Mouse (Mus musculus) hindlimb bud, embryonic 11.5 days (tissue): ENCODE data around the gene Syngr4.

Experiments used
- DNase-seq: peaks from one replicate; pipeline ENCODE4 v3.0.0-alpha.2; 2012; ENCODE audit warnings: low read depth, low spot score; ENCODE audit errors: extremely low spot score

Syngr4 gene

DNA sequence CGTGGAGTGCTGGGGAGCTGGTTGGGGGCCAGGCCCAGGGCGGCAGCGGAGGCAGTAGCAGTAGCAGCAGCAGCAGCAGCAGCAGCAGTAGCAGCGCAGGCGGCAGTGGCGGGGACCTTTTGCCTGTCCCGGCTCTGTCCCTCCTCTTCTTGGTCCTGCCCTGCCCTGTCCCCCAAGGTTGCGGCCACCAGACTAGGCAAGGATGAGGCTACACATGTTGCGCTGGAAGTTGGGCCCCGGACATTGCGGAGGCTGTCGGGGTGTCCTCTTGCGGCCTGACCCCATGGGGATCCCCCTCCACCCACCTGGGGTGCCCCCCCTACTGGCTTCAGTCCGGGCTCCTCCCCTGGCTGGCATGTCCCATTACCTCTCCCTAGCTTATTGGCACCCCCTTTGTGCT, 26.7 kb downstream of the Syngr4 start:
- DNase-seq, result no peak

DNA sequence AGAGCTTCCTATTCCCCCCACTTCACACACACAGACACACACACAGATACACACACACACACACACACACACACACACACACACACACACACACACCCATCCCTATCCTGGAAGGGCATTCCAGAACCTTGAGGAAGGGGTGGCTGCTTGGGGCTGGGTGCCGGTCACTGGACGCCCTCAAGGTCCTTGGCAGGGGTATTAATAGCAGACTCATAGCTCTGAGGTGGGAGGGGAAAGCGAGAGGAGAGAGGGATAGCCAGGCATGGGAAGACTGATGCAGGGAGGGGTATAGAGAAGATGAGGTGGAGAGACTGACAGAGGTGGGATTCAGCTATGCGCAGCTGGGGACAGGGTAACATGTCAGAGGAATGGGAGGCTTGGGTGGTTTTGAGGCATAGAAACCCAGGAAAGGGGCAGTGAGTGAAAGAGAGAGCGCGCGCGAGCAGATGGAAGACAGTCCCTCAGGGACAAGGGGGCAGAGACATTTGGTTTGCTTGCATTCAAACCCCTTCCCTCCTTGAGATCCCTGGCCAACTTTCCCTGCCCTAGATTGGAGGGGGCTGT, 27.3 kb downstream of the Syngr4 start:
- DNase-seq, result no peak

- DNase-seq, result no peak
Observed at GRCm38 (mm10) chr7:45867871-45868270, 28.6 kb downstream of the Syngr4 start.

- peak; percentile 52 for DNase-seq
Observed at GRCm38 (mm10) chr7:45865925-45866910, 30.3 kb downstream of the Syngr4 start.

GRCm38 (mm10) chr7:45864435-45864834, 32.1 kb downstream of the Syngr4 start:
- no peak for DNase-seq

GRCm38 (mm10) chr7:45862804-45863203, 33.7 kb downstream of the Syngr4 start:
- no peak for DNase-seq

DNA sequence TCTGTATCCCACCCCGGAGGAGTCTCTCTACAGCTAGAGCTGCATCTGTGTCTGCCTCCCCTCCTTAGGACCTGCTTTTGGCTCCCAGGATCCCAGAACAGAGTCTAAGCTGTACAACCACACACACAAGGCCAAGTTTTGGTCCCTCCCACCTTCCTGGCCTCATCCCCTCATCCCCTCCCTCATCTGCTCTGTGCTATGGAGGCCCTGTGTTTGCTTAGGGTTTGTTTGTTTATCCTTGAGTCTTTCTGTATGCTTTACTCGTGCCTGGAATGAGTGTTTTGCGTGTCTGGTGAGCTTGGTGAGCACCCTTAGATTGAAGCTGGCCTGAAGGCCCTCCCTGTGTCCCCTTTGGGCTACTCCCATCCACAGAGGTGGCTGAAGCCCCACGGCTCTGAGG, 37.5 kb downstream of the Syngr4 start:
- no peak for DNase-seq

DNA sequence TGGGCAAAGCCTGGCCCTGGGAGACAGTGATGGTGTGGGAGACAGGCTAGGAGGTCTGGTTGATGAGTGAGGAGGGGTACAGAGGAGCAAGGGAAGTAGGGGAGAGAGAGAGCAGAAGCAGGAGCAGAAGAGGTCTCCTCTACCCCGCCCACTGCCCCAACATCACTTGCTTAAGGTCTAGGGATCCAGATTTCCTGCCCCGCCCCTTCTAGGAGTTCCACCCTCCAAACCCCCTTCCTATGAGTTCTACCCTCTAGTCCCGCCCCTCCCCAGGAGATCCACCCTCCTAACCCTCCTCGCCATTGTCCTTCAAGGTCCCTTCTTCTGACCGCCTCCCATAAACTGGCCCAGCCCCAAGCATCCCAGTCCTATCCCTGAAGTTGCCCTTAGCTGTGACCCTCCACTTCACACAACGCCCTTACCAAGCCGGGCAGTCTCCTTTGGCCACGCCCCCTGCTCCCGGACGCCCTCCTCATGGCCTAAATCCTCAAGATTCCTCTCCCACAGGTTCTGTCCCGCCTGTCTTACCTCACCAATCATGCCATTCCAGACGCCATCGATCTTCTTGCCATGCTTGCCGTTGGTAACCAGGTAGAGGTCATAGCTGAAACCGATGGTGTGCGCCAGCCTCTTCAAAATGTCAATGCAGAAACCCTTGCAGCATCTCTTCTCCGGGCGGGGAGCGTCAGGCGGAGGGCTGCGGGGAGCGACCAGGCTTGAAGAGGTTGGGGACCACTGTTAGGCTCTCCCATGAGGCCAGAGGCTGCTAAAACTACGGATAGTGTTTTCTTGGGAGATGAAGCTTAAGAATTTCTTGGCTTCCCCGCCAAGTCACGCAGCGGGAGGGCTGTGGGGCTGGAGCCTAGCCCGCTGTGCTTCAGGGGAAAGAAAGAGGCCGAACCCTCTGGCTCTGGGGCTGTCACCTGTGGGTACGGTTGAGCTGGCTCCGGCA, 39.3 kb downstream of the Syngr4 start:
- no peak for DNase-seq

DNA sequence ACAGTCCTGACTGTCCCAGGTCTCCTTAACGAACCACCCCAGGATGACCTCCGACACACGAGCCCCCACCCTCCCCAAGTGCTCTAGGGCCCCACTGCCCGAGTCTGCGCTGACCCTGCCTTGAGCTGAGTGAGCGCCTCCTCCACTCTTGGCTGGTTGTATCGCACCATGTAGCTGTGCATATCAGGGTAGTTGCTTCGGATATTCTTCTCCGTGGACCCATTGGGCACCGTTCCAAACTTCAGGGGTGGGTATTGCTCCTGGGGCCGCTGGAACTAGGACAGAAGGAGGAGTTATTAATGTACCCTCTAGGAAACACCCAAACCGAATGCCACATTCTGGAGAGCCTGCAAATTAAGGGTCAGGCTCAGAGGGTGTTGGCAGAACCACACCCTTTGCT, 43.4 kb downstream of the Syngr4 start:
- no peak for DNase-seq

DNA sequence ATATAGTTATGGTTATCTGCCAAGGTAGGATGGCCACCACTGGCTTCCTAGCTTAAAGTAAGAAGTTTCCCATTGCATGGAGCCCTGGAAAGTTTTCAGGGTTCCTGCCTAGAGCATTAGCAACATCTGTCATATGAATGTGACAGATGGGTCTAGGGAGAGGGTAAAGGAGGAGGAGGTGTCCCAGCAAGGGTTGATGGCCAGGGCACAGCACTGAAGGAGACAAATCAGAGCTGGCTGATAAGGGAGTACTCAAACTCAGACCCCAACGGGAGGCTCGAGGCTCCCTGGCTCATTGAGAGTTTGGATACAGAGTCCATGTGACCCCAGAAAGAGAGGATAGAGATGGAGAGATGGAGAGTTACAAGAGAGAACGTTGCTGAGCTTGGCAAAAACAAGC, 45.9 kb downstream of the Syngr4 start:
- DNase-seq, result no peak

DNA sequence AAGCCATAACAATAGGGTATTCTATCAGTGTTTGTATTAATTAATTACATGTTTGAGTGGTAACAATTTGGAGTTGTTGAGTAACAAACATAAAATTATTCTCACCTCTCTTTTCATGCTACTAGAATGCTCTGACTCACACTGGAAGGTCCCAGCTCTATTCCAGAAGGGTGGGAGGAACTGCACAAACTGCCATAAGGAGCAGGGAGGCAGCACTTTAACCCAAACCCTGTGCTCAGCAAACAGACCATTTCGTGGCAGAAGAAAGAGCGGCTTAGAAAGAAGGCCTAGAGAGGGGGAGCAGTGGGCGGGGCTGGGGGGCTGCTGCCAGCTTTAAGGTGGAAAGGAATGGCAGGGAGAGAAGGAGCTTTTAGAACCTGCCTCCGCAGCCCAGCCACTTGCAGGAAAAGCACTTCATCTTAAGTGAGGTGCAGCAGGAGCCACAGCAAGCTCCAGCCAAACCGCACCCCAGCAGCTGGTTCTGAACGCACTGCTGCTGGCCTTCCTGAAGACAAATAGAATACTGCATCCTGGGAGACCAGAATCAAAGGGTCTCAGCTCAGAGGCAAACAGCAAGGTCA, 48.0 kb downstream of the Syngr4 start:
- no peak for DNase-seq

DNA sequence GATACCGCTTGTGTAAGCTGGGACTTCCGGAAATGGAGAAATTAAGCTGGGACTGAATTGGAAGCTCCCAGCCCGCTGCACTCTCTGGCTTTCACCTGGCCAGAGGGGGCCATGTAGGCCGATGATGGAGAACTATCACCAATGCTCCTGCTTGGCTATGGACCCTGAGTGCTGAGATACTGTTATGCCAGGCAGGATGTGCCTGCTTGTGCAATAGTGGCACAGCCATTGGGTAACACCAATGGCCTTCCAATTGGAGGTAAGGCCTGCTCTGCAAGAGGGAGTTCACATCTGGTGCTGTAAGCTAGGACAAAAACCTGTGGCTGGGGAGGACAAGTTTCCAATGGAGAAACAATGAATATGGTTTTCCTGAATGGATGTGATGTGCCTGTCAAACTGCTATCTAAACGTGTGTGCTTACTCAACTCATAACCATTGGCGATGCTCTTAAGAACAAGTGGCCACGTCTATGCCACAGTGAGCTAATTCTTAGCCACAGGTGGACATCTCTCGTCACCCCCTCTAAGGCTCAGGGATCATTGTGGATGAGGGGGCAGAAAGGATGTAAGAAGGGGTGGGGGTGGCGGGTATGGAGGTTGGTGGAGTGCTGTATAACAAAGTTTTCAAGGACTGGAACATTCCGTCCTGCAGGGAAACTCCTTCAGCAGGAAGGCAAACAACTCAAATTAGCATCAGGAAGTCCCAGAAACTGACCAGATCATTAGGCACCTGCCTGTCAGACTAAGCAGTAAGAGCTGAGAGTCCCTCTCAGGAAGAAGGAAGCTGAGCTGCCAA, 53.4 kb downstream of the Syngr4 start:
- DNase-seq, result no peak
